12 mouse cellular contexts compared by ENCODE assay signal in genomic region chr14:27043416-27043815, GRCm38 (mm10). TPM values are rescaled to one million over a fixed set of nuclear protein-coding genes. Genes with fewer than 3 reads are reported as not detected.
DNase-seq lines count a peak whose midpoint lies in the region; ATAC-seq and TF ChIP-seq lines count a peak whose summit lies in the region.
"Had no signal": no experiment of that assay in that cellular context is flagged by ENCODE, and none has a peak within 500 bp of the region (broad histone marks: within the 10 kb centered on the region; RNA-seq: fewer than 3 reads in every experiment).

No protein-coding gene starts in this region.

- H3K9me3 ChIP-seq in hindbrain, embryonic 12.5 days (replicated peaks), result no peaks in the 10 kb centered on the region
- no peaks in the 10 kb centered on the region for H3K9me3 ChIP-seq in hindbrain, embryonic 16.5 days (ENCODE audit: control insufficient read depth, low read length)
- no peaks in the 10 kb centered on the region for H3K9me3 ChIP-seq in ES-Bruce4 (replicated peaks; ENCODE audit: control insufficient read depth, insufficient read depth, low read length, poor library complexity, severe bottlenecking)
- no peaks in the 10 kb centered on the region for H3K9me3 ChIP-seq in embryonic facial prominence, embryonic 12.5 days
- H3K9me3 ChIP-seq: neural tube, embryonic 13.5 days had no signal

- DNase-seq in kidney, postnatal 14 days, result peak; percentile 66
- DNase-seq in frontal cortex, postnatal 10 days (ENCODE audit: low spot score in 2 of 2), result no peak
- DNase-seq: cerebellum, adult 9-11 months had no signal

- 67% methylated on average over 5 of the region's 5 CpGs for WGBS in hindbrain, embryonic 12.5 days
- 56% methylated on average over 5 of the region's 5 CpGs for WGBS in hindbrain, embryonic 16.5 days
- 53% methylated on average over 5 of the region's 5 CpGs for WGBS in embryonic facial prominence, embryonic 12.5 days

- H3K4me3 ChIP-seq in hindbrain, embryonic 12.5 days, result no peak overlapping the region
- no peak overlapping the region for H3K4me3 ChIP-seq in hindbrain, embryonic 16.5 days (ENCODE audit: low read length)
- no peak overlapping the region for H3K4me3 ChIP-seq in ES-Bruce4 (ENCODE audit: low read depth, low read length)
- H3K4me3 ChIP-seq in embryonic facial prominence, embryonic 12.5 days, result no peak overlapping the region
- H3K4me3 ChIP-seq: neural tube, embryonic 13.5 days had no signal

- ATAC-seq in hindbrain, embryonic 12.5 days (ENCODE audit: low FRiP score), result no peak
- ATAC-seq in hindbrain, embryonic 16.5 days, result no peak
- no peak for ATAC-seq in embryonic facial prominence, embryonic 12.5 days (ENCODE audit: insufficient number of reproducible peaks, insufficient read depth, low FRiP score, low TSS enrichment)
- ATAC-seq in erythroblast, adult 5-6 weeks (replicated peaks; ENCODE audit: low FRiP score, poor library complexity, severe bottlenecking), result no peak

- no peak for TF ChIP-seq CTCF in ES-Bruce4 (IDR thresholded peaks at IDR 0.05; ENCODE audit: low read depth, low read length)

- 0 out of 2 replicates have a peak overlapping the region, but pooled peaks have one; percentile 9 for H3K4me2 ChIP-seq in hindbrain, embryonic 12.5 days (replicated peaks)
- no peak overlapping the region; the same call in 1 of the 2 replicates for H3K4me2 ChIP-seq in hindbrain, embryonic 16.5 days (ENCODE audit: low read length)
- H3K4me2 ChIP-seq in embryonic facial prominence, embryonic 12.5 days (replicated peaks), result peak overlapping the region; percentile 69
- H3K4me2 ChIP-seq: neural tube, embryonic 13.5 days had no signal

- H3K27ac ChIP-seq in hindbrain, embryonic 12.5 days, result peak overlapping the region; percentile 62
- H3K27ac ChIP-seq in hindbrain, embryonic 16.5 days (ENCODE audit: low read depth, low read length), result no peak overlapping the region
- peak overlapping the region; percentile 82; the same call in 1 of the 2 replicates for H3K27ac ChIP-seq in ES-Bruce4 (ENCODE audit: insufficient read depth, low read length)
- peak overlapping the region; percentile 83; the same call in 1 of the 2 replicates for H3K27ac ChIP-seq in embryonic facial prominence, embryonic 12.5 days
- H3K27ac ChIP-seq: neural tube, embryonic 13.5 days had no signal

- peaks cover 28% of the 10 kb centered on the region for H3K27me3 ChIP-seq in hindbrain, embryonic 12.5 days
- H3K27me3 ChIP-seq in hindbrain, embryonic 16.5 days (replicated peaks; ENCODE audit: control insufficient read depth, insufficient read depth, low read length), result peaks cover 3% of the 10 kb centered on the region
- no peaks in the 10 kb centered on the region for H3K27me3 ChIP-seq in ES-Bruce4 (ENCODE audit: control insufficient read depth, insufficient read depth, low read length, poor library complexity, severe bottlenecking)
- no peaks in the 10 kb centered on the region for H3K27me3 ChIP-seq in embryonic facial prominence, embryonic 12.5 days

- no peak for TF ChIP-seq POLR2A in ES-Bruce4 (IDR thresholded peaks at IDR 0.05; ENCODE audit: insufficient read depth, low read length)

- no peaks in the 10 kb centered on the region for H3K36me3 ChIP-seq in hindbrain, embryonic 12.5 days
- H3K36me3 ChIP-seq in hindbrain, embryonic 16.5 days (ENCODE audit: control insufficient read depth, insufficient read depth, low read length), result no peaks in the 10 kb centered on the region
- no peaks in the 10 kb centered on the region for H3K36me3 ChIP-seq in ES-Bruce4 (ENCODE audit: control insufficient read depth, insufficient read depth, low read length, poor library complexity, severe bottlenecking)
- no peaks in the 10 kb centered on the region for H3K36me3 ChIP-seq in embryonic facial prominence, embryonic 12.5 days
- H3K36me3 ChIP-seq: neural tube, embryonic 13.5 days had no signal

- no peak overlapping the region for H3K9ac ChIP-seq in hindbrain, embryonic 12.5 days
- no peak overlapping the region for H3K9ac ChIP-seq in hindbrain, embryonic 16.5 days (ENCODE audit: low read depth, low read length)
- no peak overlapping the region for H3K9ac ChIP-seq in ES-Bruce4 (ENCODE audit: low read depth, poor library complexity, severe bottlenecking)
- no peak overlapping the region for H3K9ac ChIP-seq in embryonic facial prominence, embryonic 12.5 days
- H3K9ac ChIP-seq: neural tube, embryonic 13.5 days had no signal

- TF ChIP-seq EP300 in ES-Bruce4 (IDR thresholded peaks at IDR 0.05; ENCODE audit: insufficient read depth, low read depth, low read length), result no peak

- peaks cover 71% of the 10 kb centered on the region for H3K4me1 ChIP-seq in hindbrain, embryonic 12.5 days
- H3K4me1 ChIP-seq in hindbrain, embryonic 16.5 days (ENCODE audit: control insufficient read depth, insufficient read depth, low read depth, low read length), result peaks cover 15% of the 10 kb centered on the region
- peaks cover 12% of the 10 kb centered on the region for H3K4me1 ChIP-seq in ES-Bruce4 (ENCODE audit: control insufficient read depth, insufficient read depth, low read length)
- peaks cover 77% of the 10 kb centered on the region for H3K4me1 ChIP-seq in embryonic facial prominence, embryonic 12.5 days

RNA-seq across cellular contexts. Expression of gene Il17rd, which starts 4.7 kb away (rescaled TPM):
- polyA plus RNA-seq in hindbrain, embryonic 12.5 days (2016; fragmentation: Nextera tagmentation; extraction: Ambion mirVana), result 7.6 and 8.6 TPM in 2 replicates
- 2.5 and 2.8 TPM in 2 replicates for polyA plus RNA-seq in hindbrain, embryonic 16.5 days (2015; fragmentation: Nextera tagmentation; extraction: Ambion mirVana)
- polyA plus RNA-seq in ES-Bruce4 (2011; ENCODE audit: insufficient read depth, insufficient read length, low read depth, missing spikeins), result 47.3 and 48.9 TPM in 2 replicates
- polyA plus RNA-seq in embryonic facial prominence, embryonic 12.5 days (2016; fragmentation: Nextera tagmentation; extraction: Ambion mirVana), result 10.3 and 11.2 TPM in 2 replicates
- not detected in 2 replicates for total RNA-seq in erythroblast, adult 5-6 weeks (2015; ENCODE audit: low replicate concordance)
- not detected in 2 replicates for total RNA-seq in erythroblast, adult 5-6 weeks (2017; ENCODE audit: low replicate concordance)
- total RNA-seq: granulocyte monocyte progenitor cell, adult 5-6 weeks had no signal

RNA-seq across cellular contexts. Expression of gene Hesx1, which starts 49.2 kb away (rescaled TPM):
- 0.23 TPM in 1 of 2 replicates, not detected in the other for polyA plus RNA-seq in hindbrain, embryonic 12.5 days (2016; fragmentation: Nextera tagmentation; extraction: Ambion mirVana)
- polyA plus RNA-seq in hindbrain, embryonic 16.5 days (2015; fragmentation: Nextera tagmentation; extraction: Ambion mirVana), result 0.32 and 0.48 TPM in 2 replicates
- 1.6 and 3.7 TPM in 2 replicates for polyA plus RNA-seq in ES-Bruce4 (2011; ENCODE audit: insufficient read depth, insufficient read length, low read depth, missing spikeins)
- polyA plus RNA-seq in embryonic facial prominence, embryonic 12.5 days (2016; fragmentation: Nextera tagmentation; extraction: Ambion mirVana), result 0.88 and 2.7 TPM in 2 replicates
- total RNA-seq in erythroblast, adult 5-6 weeks (2015; ENCODE audit: low replicate concordance), result not detected in 2 replicates
- not detected in 2 replicates for total RNA-seq in erythroblast, adult 5-6 weeks (2017; ENCODE audit: low replicate concordance)
- total RNA-seq: left cerebral cortex, postnatal 36 days had no signal
- polyA plus RNA-seq: neural tube, embryonic 13.5 days; stomach, embryonic 14.5 days had no signal
